17 mouse cellular contexts compared by ENCODE assay signal in genomic region chr1:73663546-73663945, GRCm38 (mm10).
A peak's percentile ranks its signal among the peaks of the same experiment; 100 is the strongest.
DNase-seq lines count a peak whose midpoint lies in the region.
"Had no signal": no experiment of that assay in that cellular context is flagged by ENCODE, and none has a peak within 500 bp of the region (broad histone marks: within the 10 kb centered on the region; RNA-seq: fewer than 3 reads in every experiment).

No protein-coding gene starts in this region.

- peak; percentile 82 for DNase-seq in heart, adult 11 months
- no peak for DNase-seq in heart, adult 9 months (ENCODE audit: low spot score in 2 of 2)
- DNase-seq in Muller cell, postnatal 12 days (ENCODE audit: inconsistent ontology term), result peak; percentile 67
- peak; percentile 20 for DNase-seq in WW6 (ENCODE audit: low read depth, low spot score)
- no peak for DNase-seq in spleen, postnatal 10 days (ENCODE audit: low spot score in 2 of 2)
- no peak for DNase-seq in thymus, postnatal 0 days (ENCODE audit: low spot score)
- DNase-seq in neural tube, embryonic 10.5 days (ENCODE audit: extremely low spot score, low spot score), result no peak
- DNase-seq: adrenal gland, adult 8-10 months; adrenal gland, postnatal 14 days; adrenal gland, postnatal 36 days; B cell, adult 2 months; cerebellum, adult 11-12 months; cerebellum, adult 2 months; cerebellum, adult 9-10 months; cerebellum, postnatal 10 days; cerebellum, postnatal 25 days; forebrain, postnatal 0 days had no signal

Comparison
In these comparisons a context has a peak if more than half of its experiments do, and no peak if none do; other contexts are left out.
1. DNase-seq: peak in heart, adult 11 months (single experiment), Muller cell, postnatal 12 days (single experiment) and WW6 (single experiment); none in heart, adult 9 months (0 of 2), spleen, postnatal 10 days (0 of 2), thymus, postnatal 0 days (single experiment) and neural tube, embryonic 10.5 days (single experiment).